Mouse (Mus musculus): ENCODE measurements around the gene Ciz1.

GRCm38 (mm10) chr2:32392063-32392462 is 39.9 kb downstream of the Ciz1 start:
- TF ChIP-seq POLR2A (IDR thresholded peaks at IDR 0.05; ENCODE audit: low read depth, low read length) = no peak
- TF ChIP-seq CTCF (IDR thresholded peaks at IDR 0.05; ENCODE audit: extremely low read depth, insufficient read length, insufficient replicate concordance, low read depth, low read length) = no peak
